Mouse (Mus musculus): ENCODE data around the gene Banp. TPM values are rescaled to one million over a fixed set of nuclear protein-coding genes. Genes with fewer than 3 reads are reported as not detected.

Gene Banp
- total and polyA plus RNA-seq, 3 experiments, result 14.9 to 34.2 (median 25.7) TPM

- Histone ChIP-seq H3K36me3 (replicated peaks in 1 of 2; ENCODE audit: control insufficient read depth in 1 of 2, insufficient read depth in 1 of 2, low read length in 1 of 2) (no peaks in the 10 kb centered on the region), H3K9me3 (replicated peaks; ENCODE audit: low read length) (no peaks in the 10 kb centered on the region), H3K4me2 (ENCODE audit: insufficient read depth, low read depth, poor library complexity, severe bottlenecking) (no peak within 1 kb of the TSS), H3K9ac (ENCODE audit: insufficient read depth, low read depth) (no peak within 1 kb of the TSS), H3K79me2 (replicated peaks; ENCODE audit: control insufficient read depth, extremely low read depth, insufficient read depth, poor library complexity, severe bottlenecking) (no peaks in the 10 kb centered on the region), H3K27me3 (replicated peaks) (peaks cover 28% of the 10 kb centered on the region), H3K27ac (ENCODE audit: insufficient read depth, low read depth) (no peak within 1 kb of the TSS), H3K4me1 (ENCODE audit: control insufficient read depth in 1 of 2, insufficient read depth in 2 of 2) (peaks cover 4 to 13% of the 10 kb centered on the region in 2 experiments; a peak in 3 of 4 replicates), H3K4me3 (replicated peaks in 1 of 3; ENCODE audit: low read depth in 2 of 3, low read length in 2 of 3, poor library complexity in 1 of 3) (no peak within 1 kb of the TSS)
- dilution Hi-C loops (cut with MboI; ENCODE audit: extremely low pct_ligation_motif_present, extremely low pct_unique_long_range_greater_than_20kb, low sequenced_read_pairs), result no loop called here
- in situ Hi-C loops (cut with MboI; ENCODE audit: low pct_ligation_motif_present, low pct_unique_long_range_greater_than_20kb, low sequenced_read_pairs), result loop anchor here (10.0 kb wide), 1 partner anchor 360 kb away; no protein-coding TSS in a partner anchor
- DNase-seq (ENCODE audit: extremely low read depth), result no peak
- TF ChIP-seq NELFE (IDR thresholded peaks at IDR 0.05; ENCODE audit: low read depth, low read length) (no peak), MAFK (IDR thresholded peaks at IDR 0.05; ENCODE audit: insufficient replicate concordance, low read length) (no peak), GABPA (IDR thresholded peaks at IDR 0.05; ENCODE audit: insufficient replicate concordance, low read depth, low read length) (no peak), E2F4 (IDR thresholded peaks at IDR 0.05; ENCODE audit: insufficient replicate concordance, low read depth, low read length) (no peak)
Observed at GRCm38 (mm10) chr8:121944831-121945230, 4.7 kb upstream of the Banp start, which contains the start of gene Car5a. Car5a (minus strand) TSS chr8:121944904.

DNA sequence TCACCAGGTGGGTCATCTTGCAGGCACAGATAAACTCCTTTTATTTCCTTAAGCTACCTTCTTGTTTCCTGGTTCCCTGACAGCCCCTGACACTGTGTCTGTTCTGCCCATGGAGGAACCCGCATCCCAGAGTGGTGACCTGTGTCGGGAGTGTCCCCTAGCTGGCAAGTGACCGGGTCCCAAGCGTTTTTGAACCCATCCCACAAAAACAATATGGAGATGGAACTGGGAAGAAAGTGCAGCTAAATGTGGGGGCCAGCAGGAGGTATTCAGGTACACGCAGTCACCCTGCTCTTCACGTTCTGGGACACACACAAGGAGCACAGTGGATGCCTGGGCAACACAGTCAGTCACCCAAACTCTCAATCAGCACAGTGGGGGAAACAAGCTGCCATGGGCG is 3.2 kb upstream of the Banp start:
- Histone ChIP-seq H3K4me2 (ENCODE audit: insufficient read depth, low read depth, poor library complexity, severe bottlenecking) (no peak overlapping the region), H3K27ac (ENCODE audit: insufficient read depth, low read depth) (no peak overlapping the region), H3K4me3 (replicated peaks in 1 of 3; ENCODE audit: low read depth in 2 of 3, low read length in 2 of 3, poor library complexity in 1 of 3) (no peak overlapping the region), H3K4me1 (ENCODE audit: control insufficient read depth in 1 of 2, insufficient read depth in 2 of 2) (peaks cover 4 to 13% of the 10 kb centered on the region in 2 experiments; a peak in 3 of 4 replicates), H3K9me3 (replicated peaks; ENCODE audit: low read length) (no peaks in the 10 kb centered on the region), H3K27me3 (replicated peaks) (peaks cover 28% of the 10 kb centered on the region), H3K9ac (ENCODE audit: insufficient read depth, low read depth) (no peak overlapping the region), H3K79me2 (replicated peaks; ENCODE audit: control insufficient read depth, extremely low read depth, insufficient read depth, poor library complexity, severe bottlenecking) (peaks cover 6% of the 10 kb centered on the region), H3K36me3 (replicated peaks in 1 of 2; ENCODE audit: control insufficient read depth in 1 of 2, insufficient read depth in 1 of 2, low read length in 1 of 2) (no peaks in the 10 kb centered on the region)
- dilution Hi-C loops (cut with MboI; ENCODE audit: extremely low pct_ligation_motif_present, extremely low pct_unique_long_range_greater_than_20kb, low sequenced_read_pairs) (no loop called here), in situ Hi-C loops (cut with MboI; ENCODE audit: low pct_ligation_motif_present, low pct_unique_long_range_greater_than_20kb, low sequenced_read_pairs) (loop anchor here (10.0 kb wide), 1 partner anchor 362 kb away; no protein-coding TSS in a partner anchor)
- no peak for DNase-seq (ENCODE audit: extremely low read depth)
- TF ChIP-seq TBP (conservative IDR thresholded peaks at IDR 0.05; ENCODE audit: low read depth, low read length), result no peak
- TF ChIP-seq PAX5 (IDR thresholded peaks at IDR 0.05; ENCODE audit: low read length), result no peak
- no peak for TF ChIP-seq MAX (IDR thresholded peaks at IDR 0.05; ENCODE audit: low read length)
- TF ChIP-seq SMC3 (IDR thresholded peaks at IDR 0.05; ENCODE audit: low read depth, low read length), result no peak
- TF ChIP-seq JUN (IDR thresholded peaks at IDR 0.05; ENCODE audit: insufficient read depth, low read depth, low read length), result no peak
- TF ChIP-seq SIN3A (IDR thresholded peaks at IDR 0.05; ENCODE audit: low read length), result no peak

DNA sequence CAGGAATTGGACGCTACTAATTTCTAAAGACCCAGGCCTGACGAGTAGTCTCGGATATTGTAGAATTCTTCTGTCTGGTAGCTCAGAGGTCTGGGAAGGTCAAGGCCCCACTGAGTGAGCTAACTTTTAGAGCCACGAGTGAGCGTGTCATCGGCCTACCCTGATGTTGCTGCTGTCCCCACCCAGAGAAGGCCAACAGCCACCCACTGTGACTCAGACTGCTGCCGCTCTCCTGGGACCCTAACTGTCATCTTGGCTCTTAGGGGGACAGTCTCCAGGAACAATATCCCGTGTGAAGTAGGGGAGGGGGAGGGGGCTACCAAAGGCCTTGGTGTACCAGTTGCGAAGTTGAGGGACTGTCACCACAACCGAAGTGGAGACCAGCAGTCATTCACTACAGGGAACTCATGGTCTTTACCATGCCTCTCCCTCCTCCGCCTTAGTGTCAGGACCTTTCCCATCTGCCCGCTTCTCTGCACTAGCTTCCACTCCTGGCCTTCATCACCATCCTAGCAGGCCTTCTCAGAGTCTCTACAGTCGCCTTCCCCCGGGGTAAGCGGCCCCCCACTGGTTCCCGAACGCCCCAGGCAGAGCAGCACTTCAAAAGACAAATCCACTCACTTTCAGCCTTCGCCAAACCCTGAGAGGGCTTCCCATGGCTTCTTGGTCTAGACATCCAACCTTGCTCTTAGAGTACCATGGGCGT is 2.4 kb upstream of the Banp start:
- Histone ChIP-seq H3K9me3 (replicated peaks; ENCODE audit: low read length) (no peaks in the 10 kb centered on the region), H3K27ac (ENCODE audit: insufficient read depth, low read depth) (no peak overlapping the region), H3K4me1 (ENCODE audit: control insufficient read depth in 1 of 2, insufficient read depth in 2 of 2) (peaks cover 4 to 18% of the 10 kb centered on the region in 2 experiments; a peak in 3 of 4 replicates), H3K4me3 (replicated peaks in 1 of 3; ENCODE audit: low read depth in 2 of 3, low read length in 2 of 3, poor library complexity in 1 of 3) (peak overlapping the region in 1 of 3 experiments; percentile 54), H3K4me2 (ENCODE audit: insufficient read depth, low read depth, poor library complexity, severe bottlenecking) (peak overlapping the region; percentile 69), H3K9ac (ENCODE audit: insufficient read depth, low read depth) (peak overlapping the region; percentile 32), H3K36me3 (replicated peaks in 1 of 2; ENCODE audit: control insufficient read depth in 1 of 2, insufficient read depth in 1 of 2, low read length in 1 of 2) (no peaks in the 10 kb centered on the region), H3K79me2 (replicated peaks; ENCODE audit: control insufficient read depth, extremely low read depth, insufficient read depth, poor library complexity, severe bottlenecking) (peaks cover 13% of the 10 kb centered on the region), H3K27me3 (replicated peaks) (peaks cover 27% of the 10 kb centered on the region)
- TF ChIP-seq POLR2AphosphoS2 (IDR thresholded peaks at IDR 0.05; ENCODE audit: low read depth, low read length) (no peak), MAFK (IDR thresholded peaks at IDR 0.05; ENCODE audit: insufficient replicate concordance, low read length) (no peak), ZNF384 (IDR thresholded peaks at IDR 0.05; ENCODE audit: low read depth, low read length) (no peak), JUND (conservative IDR thresholded peaks at IDR 0.05; ENCODE audit: low read depth, low read length) (no peak), TBP (conservative IDR thresholded peaks at IDR 0.05; ENCODE audit: low read depth, low read length) (no peak), IRF4 (IDR thresholded peaks at IDR 0.05; ENCODE audit: low read depth, low read length) (no peak), ETS1 (conservative IDR thresholded peaks at IDR 0.05; ENCODE audit: low read depth, low read length) (no peak), ZKSCAN1 (IDR thresholded peaks at IDR 0.05; ENCODE audit: borderline replicate concordance, low read depth, low read length) (no peak), ELF1 (IDR thresholded peaks at IDR 0.05; ENCODE audit: low read depth, low read length) (no peak), CTCF (conservative IDR thresholded peaks at IDR 0.05 in 1 of 2, IDR thresholded peaks at IDR 0.05 in 1 of 2; ENCODE audit: low read depth in 2 of 2, low read length in 2 of 2) (no peak), SMC3 (IDR thresholded peaks at IDR 0.05; ENCODE audit: low read depth, low read length) (no peak), MXI1 (IDR thresholded peaks at IDR 0.05; ENCODE audit: low read depth, low read length) (no peak), MAZ (IDR thresholded peaks at IDR 0.05; ENCODE audit: low read depth, low read length) (no peak)
- dilution Hi-C loops (cut with MboI; ENCODE audit: extremely low pct_ligation_motif_present, extremely low pct_unique_long_range_greater_than_20kb, low sequenced_read_pairs) (no loop called here), in situ Hi-C loops (cut with MboI; ENCODE audit: low pct_ligation_motif_present, low pct_unique_long_range_greater_than_20kb, low sequenced_read_pairs) (loop anchor here (10.0 kb wide), 1 partner anchor 362 kb away; no protein-coding TSS in a partner anchor)
- no peak for DNase-seq (ENCODE audit: extremely low read depth)
